In the genomic region with DNA sequence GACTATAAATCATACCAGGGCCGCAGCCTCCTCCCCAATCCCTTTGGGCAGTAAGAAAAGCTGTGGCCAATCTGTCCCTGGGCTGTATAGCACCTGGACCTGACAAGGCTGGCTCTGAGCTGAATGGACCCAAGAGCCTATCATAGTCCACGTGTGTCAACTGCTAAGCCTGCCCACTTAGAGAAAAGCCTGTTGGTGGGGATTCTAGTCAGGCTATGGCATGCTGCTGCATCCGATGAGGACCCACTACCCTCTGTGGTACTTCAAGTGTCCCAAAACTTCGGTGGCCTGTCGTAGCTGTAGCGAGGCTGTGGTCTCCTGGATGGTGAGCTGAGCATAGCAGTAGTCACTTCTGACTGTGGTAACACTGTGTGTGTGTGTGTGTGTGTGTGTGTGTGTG, we compare ENCODE assay signal across 11 mouse cellular contexts. TPM values are rescaled to one million over a fixed set of nuclear protein-coding genes. Genes with fewer than 3 reads are reported as not detected.
A peak's percentile ranks its signal among the peaks of the same experiment; 100 is the strongest.
DNase-seq lines count a peak whose midpoint lies in the region; ATAC-seq and TF ChIP-seq lines count a peak whose summit lies in the region.
"Had no signal": no experiment of that assay in that cellular context is flagged by ENCODE, and none has a peak within 500 bp of the region (broad histone marks: within the 10 kb centered on the region; RNA-seq: fewer than 3 reads in every experiment).

No protein-coding gene starts in this region.

- peaks cover 7% of the 10 kb centered on the region; the same call in 1 of the 2 replicates for H3K36me3 ChIP-seq in forebrain, embryonic 15.5 days
- H3K36me3 ChIP-seq in forebrain, embryonic 12.5 days (replicated peaks), result 0 out of 2 replicates have a peak, but pooled peaks cover 2% of the 10 kb centered on the region
- H3K36me3 ChIP-seq in forebrain, embryonic 16.5 days (ENCODE audit: control insufficient read depth, insufficient read depth), result no peaks in the 10 kb centered on the region
- peaks cover 35% of the 10 kb centered on the region for H3K36me3 ChIP-seq in myocyte (ENCODE audit: control insufficient read depth, insufficient read depth)
- H3K36me3 ChIP-seq in thymus, adult 2 months (ENCODE audit: control insufficient read depth, insufficient read depth, low read length), result no peaks in the 10 kb centered on the region; the same call in 1 of the 2 replicates
- H3K36me3 ChIP-seq: heart, embryonic 10.5 days had no signal

- H3K9ac ChIP-seq in forebrain, embryonic 15.5 days (replicated peaks), result peak overlapping the region; percentile 32
- no peak overlapping the region for H3K9ac ChIP-seq in forebrain, embryonic 12.5 days
- H3K9ac ChIP-seq in forebrain, embryonic 16.5 days (replicated peaks; ENCODE audit: low read depth, low read length), result peak overlapping the region; percentile 36; the same call in 1 of the 2 replicates

- WGBS in forebrain, embryonic 15.5 days, result 49% methylated on average over 6 of the region's 6 CpGs
- WGBS in forebrain, embryonic 12.5 days, result 82% methylated on average over 6 of the region's 6 CpGs
- WGBS in forebrain, embryonic 16.5 days, result 71% methylated on average over 6 of the region's 6 CpGs
- WGBS in thymus, adult 2 months, result 88% methylated on average over 6 of the region's 6 CpGs

- H3K4me3 ChIP-seq in forebrain, embryonic 15.5 days, result peak overlapping the region; percentile 77
- H3K4me3 ChIP-seq in forebrain, embryonic 12.5 days (replicated peaks), result no peak overlapping the region
- H3K4me3 ChIP-seq in layer of hippocampus, adult 2 months, result peak overlapping the region; percentile 96
- peak overlapping the region; percentile 18 for H3K4me3 ChIP-seq in forebrain, embryonic 16.5 days (replicated peaks; ENCODE audit: low read length)
- peak overlapping the region; percentile 95 for H3K4me3 ChIP-seq in myocyte
- no peak overlapping the region for H3K4me3 ChIP-seq in thymus, adult 2 months (ENCODE audit: control insufficient read depth, insufficient read depth, low read length)
- H3K4me3 ChIP-seq: heart, embryonic 10.5 days had no signal

- TF ChIP-seq CTCF in layer of hippocampus, adult 2 months (conservative IDR thresholded peaks at IDR 0.05), result no peak
- no peak for TF ChIP-seq CTCF in thymus, adult 2 months (IDR thresholded peaks at IDR 0.05; ENCODE audit: borderline replicate concordance, control insufficient read depth, extremely low read depth, insufficient read depth, low read length, poor library complexity)

- peaks cover 87% of the 10 kb centered on the region for H3K4me1 ChIP-seq in forebrain, embryonic 15.5 days
- H3K4me1 ChIP-seq in forebrain, embryonic 12.5 days, result peaks cover 32% of the 10 kb centered on the region
- peaks cover 80% of the 10 kb centered on the region for H3K4me1 ChIP-seq in forebrain, embryonic 16.5 days (replicated peaks; ENCODE audit: control insufficient read depth, insufficient read depth, low read length)
- H3K4me1 ChIP-seq in thymus, adult 2 months (replicated peaks; ENCODE audit: control insufficient read depth, insufficient read depth, low read length), result peaks cover 10% of the 10 kb centered on the region
- H3K4me1 ChIP-seq: heart, embryonic 10.5 days had no signal

- H3K9me3 ChIP-seq in forebrain, embryonic 15.5 days, result no peaks in the 10 kb centered on the region
- no peaks in the 10 kb centered on the region for H3K9me3 ChIP-seq in forebrain, embryonic 12.5 days
- H3K9me3 ChIP-seq in forebrain, embryonic 16.5 days (ENCODE audit: control insufficient read depth, low read length), result no peaks in the 10 kb centered on the region
- H3K9me3 ChIP-seq: heart, embryonic 10.5 days had no signal

- peak overlapping the region; percentile 98 for H3K27ac ChIP-seq in forebrain, embryonic 15.5 days (replicated peaks)
- no peak overlapping the region for H3K27ac ChIP-seq in forebrain, embryonic 12.5 days
- peak overlapping the region; percentile 100 for H3K27ac ChIP-seq in layer of hippocampus, adult 2 months
- H3K27ac ChIP-seq in forebrain, embryonic 16.5 days (ENCODE audit: low read length), result peak overlapping the region; percentile 97
- H3K27ac ChIP-seq in thymus, adult 2 months (ENCODE audit: control insufficient read depth, insufficient read depth, low read length), result no peak overlapping the region
- H3K27ac ChIP-seq: heart, embryonic 10.5 days had no signal

- H3K4me2 ChIP-seq in forebrain, embryonic 15.5 days (replicated peaks), result peak overlapping the region; percentile 62
- H3K4me2 ChIP-seq in forebrain, embryonic 12.5 days, result no peak overlapping the region
- H3K4me2 ChIP-seq in forebrain, embryonic 16.5 days (ENCODE audit: low read length), result peak overlapping the region; percentile 98
- H3K4me2 ChIP-seq in myocyte (ENCODE audit: low read depth), result peak overlapping the region; percentile 97

- no peak for DNase-seq in layer of hippocampus, adult 2 months (ENCODE audit: low spot score in 2 of 2)
- no peak for DNase-seq in layer of hippocampus, adult 11-12 months (ENCODE audit: low spot score)
- no peak for DNase-seq in yolk sac, embryonic 10.5 days (ENCODE audit: low spot score)
- DNase-seq in thymus, adult 2 months, result no peak
- DNase-seq: lung, postnatal 10 days had no signal

- no peak for ATAC-seq in forebrain, embryonic 15.5 days (replicated peaks)
- no peak for ATAC-seq in forebrain, embryonic 12.5 days (ENCODE audit: low FRiP score)
- ATAC-seq in forebrain, embryonic 16.5 days, result no peak

- H3K79me2 ChIP-seq in myocyte (ENCODE audit: control insufficient read depth, insufficient read depth), result peaks cover 100% of the 10 kb centered on the region

- peak; percentile 38 for TF ChIP-seq POLR2A in myocyte (IDR thresholded peaks at IDR 0.05; ENCODE audit: insufficient read length, low read depth)
- TF ChIP-seq POLR2A in thymus, adult 2 months (IDR thresholded peaks at IDR 0.05; ENCODE audit: control insufficient read depth, extremely low read depth, insufficient read depth, low read length, poor library complexity), result no peak

- no peaks in the 10 kb centered on the region for H3K27me3 ChIP-seq in forebrain, embryonic 15.5 days
- H3K27me3 ChIP-seq in forebrain, embryonic 12.5 days, result peaks cover 67% of the 10 kb centered on the region
- no peaks in the 10 kb centered on the region for H3K27me3 ChIP-seq in forebrain, embryonic 16.5 days (replicated peaks; ENCODE audit: control insufficient read depth, insufficient read depth, low read length)
- no peaks in the 10 kb centered on the region for H3K27me3 ChIP-seq in myocyte (ENCODE audit: control insufficient read depth, insufficient read depth, insufficient read length)
- no peaks in the 10 kb centered on the region for H3K27me3 ChIP-seq in thymus, adult 2 months (ENCODE audit: control insufficient read depth, insufficient read depth, low read length)
- H3K27me3 ChIP-seq: CH12.LX had no signal

- H3ac ChIP-seq in myocyte (ENCODE audit: control insufficient read depth, insufficient read length), result peak overlapping the region; percentile 36

TF ChIP-seq in myocyte, 11 proteins besides CTCF, POLR2A, EP300 and RAD21:
- TF ChIP-seq USF1 (IDR thresholded peaks at IDR 0.05; ENCODE audit: low read depth) (no peak), POLR2AphosphoS2 (IDR thresholded peaks at IDR 0.05; ENCODE audit: insufficient read length, low read depth) (peak; percentile 47)
TF ChIP-seq in myocyte: peak in this region for 1.

RNA-seq across cellular contexts. Expression of a gene that starts 57.4 kb away (rescaled TPM):
- 1.4 and 1.5 TPM in 2 replicates for polyA plus RNA-seq in forebrain, embryonic 15.5 days (2015; fragmentation: Nextera tagmentation; extraction: Ambion mirVana)
- 0.53 and 0.74 TPM in 2 replicates for polyA plus RNA-seq in forebrain, embryonic 12.5 days (2016; fragmentation: Nextera tagmentation; extraction: Ambion mirVana)
- total RNA-seq in layer of hippocampus, adult 2 months (2021), result 1 to 10 TPM; 3.1 to 3.9 TPM
- polyA plus RNA-seq in forebrain, embryonic 16.5 days (2015; fragmentation: Nextera tagmentation; extraction: Ambion mirVana), result 0.90 and 1.6 TPM in 2 replicates
- 0.12 TPM for polyA plus RNA-seq in myocyte (2012; fragmentation: generic; extraction: Trizol)
- 1.3 and 1.9 TPM in 2 replicates for polyA plus RNA-seq in thymus, adult 2 months (2012; rRNA removed)
- total RNA-seq: CH12.LX had no signal

Comparison
In these comparisons a context has a peak if more than half of its experiments do, and no peak if none do; other contexts are left out.
1. H3K27ac ChIP-seq: peak in forebrain, embryonic 15.5 days (single experiment), layer of hippocampus, adult 2 months (single experiment) and forebrain, embryonic 16.5 days (single experiment); none in forebrain, embryonic 12.5 days (single experiment) and thymus, adult 2 months (single experiment).
2. H3K4me3 ChIP-seq: peak in forebrain, embryonic 15.5 days (single experiment), layer of hippocampus, adult 2 months (single experiment), forebrain, embryonic 16.5 days (single experiment) and myocyte (single experiment); none in forebrain, embryonic 12.5 days (single experiment) and thymus, adult 2 months (single experiment).